Mouse (Mus musculus) forebrain, embryonic 16.5 days (tissue): ENCODE results near the gene Ccna1. TPM values are rescaled to one million over a fixed set of nuclear protein-coding genes. Genes with fewer than 3 reads are reported as not detected.

ENCODE experiments used
- ATAC-seq: fragments of 200-750 bp; cut with Nextera tagmentation; 2 replicates; pipeline ENCODE4 v1.8.0; 2017; ENCODE audit warnings: mild to moderate bottlenecking, moderate library complexity
- H3K27ac ChIP-seq: fragments of 300-500 bp; sonication (generic); 2 replicates; pipeline ENCODE4 v1.5.1; 2014; ENCODE audit warnings: low read length, control low read depth
- H3K27me3 ChIP-seq: fragments of 300-500 bp; sonication (generic); replicated peaks from 2 replicates; pipeline ENCODE4 v1.6.1; 2014; ENCODE audit warnings: low read length; ENCODE audit not compliant: control insufficient read depth, insufficient read depth
- H3K36me3 ChIP-seq: fragments of 300-500 bp; sonication (generic); 2 replicates; pipeline ENCODE4 v1.6.1; 2014; ENCODE audit not compliant: control insufficient read depth, insufficient read depth
- H3K4me1 ChIP-seq: fragments of 300-500 bp; sonication (generic); replicated peaks from 2 replicates; pipeline ENCODE4 v1.6.1; 2014; ENCODE audit warnings: low read length; ENCODE audit not compliant: control insufficient read depth, insufficient read depth
- H3K4me2 ChIP-seq: fragments of 300-500 bp; sonication (generic); 2 replicates; pipeline ENCODE4 v1.6.1; 2014; ENCODE audit warnings: mild to moderate bottlenecking, low read length, control low read depth
- H3K4me3 ChIP-seq: fragments of 300-500 bp; sonication (generic); replicated peaks from 2 replicates; pipeline ENCODE4 v1.5.1; 2014; ENCODE audit warnings: mild to moderate bottlenecking, low read length, control low read depth
- H3K9ac ChIP-seq: fragments of 300-500 bp; sonication (generic); replicated peaks from 2 replicates; pipeline ENCODE4 v1.6.1; 2014; ENCODE audit warnings: low read depth, low read length, control low read depth
- H3K9me3 ChIP-seq: fragments of 300-500 bp; sonication (generic); 2 replicates; pipeline ENCODE4 v1.6.1; 2016; ENCODE audit warnings: low read length; ENCODE audit not compliant: control insufficient read depth
- WGBS: fragments of 180-500 bp; shearing (Covaris S2); extraction: QIAGEN DNeasy Blood & Tissue Kit; methylation state at CpG from one replicate; pipeline ENCODE4 v1.1.7; 2014; 5-methylcytosine and 5-hydroxymethylcytosine counted together
- polyA plus RNA-seq: library from polyadenylated mRNA; unstranded; fragments of >200 nt; fragmentation: Nextera tagmentation; extraction: Ambion mirVana; gene quantifications from 2 replicates; pipeline ENCODE4 v1.2.1, GENCODE M21; 2015

Ccna1 gene
- polyA plus RNA-seq, 1 experiment from 2014 or later = 2.1 TPM

- H3K9ac ChIP-seq = no peak overlapping the region
- ATAC-seq = no peak
- H3K4me3 ChIP-seq = no peak overlapping the region
- no peak overlapping the region for H3K4me2 ChIP-seq
- H3K4me1 ChIP-seq = no peaks in the 10 kb centered on the region
- H3K9me3 ChIP-seq = no peaks in the 10 kb centered on the region
- H3K36me3 ChIP-seq = no peaks in the 10 kb centered on the region
- H3K27me3 ChIP-seq = 0 out of 2 replicates have a peak, but pooled peaks cover 2% of the 10 kb centered on the region
- WGBS = 54% methylated on average over 4 of the region's 4 CpGs
- no peak overlapping the region for H3K27ac ChIP-seq
These were observed 51.3 kb downstream of the Ccna1 start for GRCm38 (mm10) chr3:55004036-55004435.

GRCm38 (mm10) chr3:55001677-55002076 lies 53.6 kb downstream of the Ccna1 start:
- no peak overlapping the region for H3K4me2 ChIP-seq
- ATAC-seq = no peak
- no peaks in the 10 kb centered on the region for H3K4me1 ChIP-seq
- no peak overlapping the region for H3K4me3 ChIP-seq
- H3K36me3 ChIP-seq = no peaks in the 10 kb centered on the region
- H3K9ac ChIP-seq = no peak overlapping the region
- H3K9me3 ChIP-seq = no peaks in the 10 kb centered on the region
- H3K27ac ChIP-seq = no peak overlapping the region
- H3K27me3 ChIP-seq = no peaks in the 10 kb centered on the region
- WGBS = 71% methylated on average over 4 of the region's 4 CpGs

Other genes with a start within 250 kb of the Ccna1 start
- gene Rfxap, start 247.7 kb downstream of the Ccna1 start, polyA plus RNA-seq = 34.9 and 37.6 TPM in 2 replicates
- 1.3 and 1.8 TPM in 2 replicates for gene Sertm1, start 139.6 kb downstream of the Ccna1 start, polyA plus RNA-seq
- 19.5 and 22.6 TPM in 2 replicates for gene Spg20, start 56.6 kb upstream of the Ccna1 start, polyA plus RNA-seq
- gene Ccdc169, start 81.8 kb upstream of the Ccna1 start, polyA plus RNA-seq = 0.19 and 0.30 TPM in 2 replicates
- gene Sohlh2, start 126.5 kb upstream of the Ccna1 start, polyA plus RNA-seq = not detected in 2 replicates
- 255 and 277 TPM in 2 replicates for gene Dclk1, start 186.9 kb upstream of the Ccna1 start, polyA plus RNA-seq